Mouse (Mus musculus) embryonic stem cell, embryonic (primary cell): ENCODE measurements around the gene Fmod.

Experiments
- CTCF ChIA-PET, 4 experiments: fragments of 300-600 bp in 2 of 4; fragments of 350-600 bp in 2 of 4; sonication (Branson Sonifier 250); formaldehyde crosslinking; loops; one replicate each; lab custom pipeline; 2022; ENCODE audit warnings: inconsistent platforms in 2 of 4; lab: Charles Lee
- POLR2A ChIA-PET, 4 experiments: fragments of 300-600 bp in 2 of 4; fragments of 350-600 bp in 2 of 4; sonication (Branson Sonifier 250); formaldehyde crosslinking; loops; one replicate each; lab custom pipeline; 2022; ENCODE audit warnings: antibody characterized with exemption in 4 of 4, inconsistent platforms in 1 of 4; lab: Charles Lee

Fmod gene

DNA sequence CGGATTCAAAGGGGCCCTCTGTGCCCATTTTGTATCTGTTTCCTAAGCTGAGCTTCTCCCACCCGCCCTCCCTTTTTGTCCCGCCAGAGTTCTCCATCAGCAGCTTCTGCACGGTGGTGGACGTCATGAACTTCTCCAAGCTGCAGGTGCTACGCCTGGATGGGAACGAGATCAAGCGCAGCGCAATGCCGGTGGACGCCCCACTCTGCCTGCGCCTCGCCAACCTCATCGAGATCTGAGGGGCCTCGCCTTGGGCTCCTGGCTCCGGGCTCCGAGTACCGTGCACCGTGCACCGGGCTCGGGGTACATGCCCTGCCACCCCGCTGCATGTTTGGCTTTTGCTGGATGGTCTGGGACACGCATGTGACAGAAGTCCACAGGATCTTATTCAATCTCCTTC lies 9.3 kb downstream of the Fmod start:
- CTCF ChIA-PET, result interaction anchor here (0.5 to 4.1 kb wide), 57 partner anchors 8 to 1172 kb away, joined by 3 to 22 read pairs (median 4); partner anchors contain the start of genes Chit1 (in 2 of the 4), Atp2b4 (in 1 of the 4), Btg2 (in 1 of the 4) and Snrpe (in 1 of the 4)
- POLR2A ChIA-PET, result interaction anchor here in 3 of 4 experiments (0.6 to 4.4 kb wide), 24 partner anchors 8 to 433 kb away, joined by 3 to 17 read pairs (median 4); partner anchors contain the start of genes Btg2 (in 3 of the 3) and Fmod (in 2 of the 3)

GRCm38 (mm10) chr1:134047431-134047830 lies 10.4 kb downstream of the Fmod start:
- ChIA-PET POLR2A (interaction anchor here in 2 of 4 experiments (0.6 to 3.2 kb wide), 14 partner anchors 12 to 1423 kb away, joined by 3 to 17 read pairs (median 4); partner anchors contain the start of gene Btg2 (in 2 of the 2)), CTCF (interaction anchor here (0.6 to 4.1 kb wide), 22 partner anchors 13 to 662 kb away, joined by 3 to 22 read pairs (median 4); partner anchors contain the start of gene Chit1 (in 1 of the 4))

- POLR2A ChIA-PET, result interaction anchor here in 2 of 4 experiments (1.0 to 1.9 kb wide), 6 partner anchors 19 to 380 kb away, joined by 3 to 12 read pairs (median 5); partner anchors contain the start of genes Btg2 (in 1 of the 2) and Chit1 (in 1 of the 2)
- CTCF ChIA-PET, result interaction anchor here (0.5 to 3.2 kb wide), 17 partner anchors 12 to 438 kb away, joined by 3 to 20 read pairs (median 4); partner anchors contain the start of genes Chit1 (in 1 of the 4) and Prelp (in 1 of the 4)
These were observed 11.7 kb downstream of the Fmod start for GRCm38 (mm10) chr1:134048759-134049158.

DNA sequence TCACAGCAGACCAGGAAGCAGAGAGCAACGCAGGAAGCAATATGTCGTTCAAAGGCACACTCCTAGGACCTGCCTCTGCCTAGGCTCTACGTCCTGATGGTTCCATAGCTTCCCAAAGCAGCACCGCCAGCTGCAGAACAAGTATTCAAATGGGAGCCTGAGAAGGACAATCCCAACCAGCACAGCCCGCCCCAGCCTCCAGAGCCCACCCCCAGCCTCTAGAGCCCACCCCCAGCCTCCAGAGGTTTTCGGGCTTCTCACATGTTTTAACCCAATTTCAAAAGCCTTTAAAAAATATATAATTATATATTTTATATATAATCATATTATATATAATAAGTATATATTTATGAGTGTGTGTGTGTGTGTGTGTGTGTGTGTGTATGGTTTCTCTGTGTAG lies 12.5 kb downstream of the Fmod start:
- CTCF ChIA-PET, result interaction anchor here (0.6 to 1.9 kb wide), 13 partner anchors 11 to 439 kb away, joined by 3 to 5 read pairs (median 3); partner anchors contain the start of genes Chit1 (in 1 of the 4) and Prelp (in 1 of the 4)
- POLR2A ChIA-PET, result interaction anchor here in 3 of 4 experiments (0.6 to 3.9 kb wide), 10 partner anchors 12 to 382 kb away, joined by 3 to 18 read pairs (median 4); partner anchors contain the start of genes Btg2 (in 1 of the 3) and Chit1 (in 1 of the 3)

DNA sequence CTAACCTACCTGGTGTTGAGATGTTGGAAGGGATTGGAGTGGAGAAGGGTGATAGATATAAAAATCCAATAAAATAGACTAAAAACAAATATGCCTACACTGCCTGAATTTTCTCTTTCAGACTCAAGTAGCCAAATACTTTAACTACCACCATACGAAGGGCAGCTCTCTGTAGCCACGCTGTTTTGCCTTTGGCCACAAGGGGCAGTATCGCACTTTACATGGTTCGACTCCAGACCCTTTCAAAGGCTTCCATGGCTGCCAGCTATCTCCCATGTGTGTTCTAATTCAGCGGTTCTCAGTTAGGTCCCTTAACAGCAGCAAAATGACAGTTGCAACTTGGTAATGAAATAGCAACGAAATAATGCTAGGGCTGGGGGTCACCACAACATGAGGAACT lies 16.2 kb downstream of the Fmod start:
- POLR2A ChIA-PET, result interaction anchor here (0.7 to 38.3 kb wide), 26 partner anchors 8 to 1032 kb away, joined by 3 to 1738 read pairs (median 6); partner anchors contain the start of genes Btg2 (in 4 of the 4) and Chit1 (in 2 of the 4)
- CTCF ChIA-PET, result interaction anchor here (0.5 to 3.6 kb wide), 85 partner anchors 8 to 1826 kb away, joined by 3 to 50 read pairs (median 4); partner anchors contain the start of genes Chit1 (in 4 of the 4), Btg2 (in 2 of the 4) and Fmod (in 1 of the 4)

DNA sequence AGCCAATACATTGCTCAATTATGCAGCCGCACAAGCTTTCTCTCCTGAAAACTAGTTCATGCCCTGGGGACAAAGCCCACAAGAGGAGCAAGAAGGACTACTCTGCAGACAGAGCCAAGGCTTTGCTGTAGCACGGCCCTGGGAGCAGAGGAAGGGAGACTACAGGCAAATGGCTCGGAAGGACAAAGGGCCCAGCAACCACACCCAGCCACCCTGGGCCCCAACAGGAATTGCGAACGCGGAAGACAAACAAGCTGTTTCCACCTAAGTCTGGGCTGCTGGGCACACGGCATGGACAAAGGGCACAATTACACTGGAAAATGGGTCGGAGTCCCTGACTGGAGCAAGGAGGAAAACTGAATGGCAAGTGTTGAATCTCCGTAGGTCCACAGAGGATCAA lies 18.0 kb downstream of the Fmod start:
- ChIA-PET POLR2A (interaction anchor here (0.6 to 38.3 kb wide), 19 partner anchors 8 to 134 kb away, joined by 3 to 1738 read pairs (median 13); partner anchors contain the start of genes Btg2 (in 3 of the 4) and Chit1 (in 2 of the 4)), CTCF (interaction anchor here (0.6 to 3.6 kb wide), 18 partner anchors 9 to 694 kb away, joined by 3 to 25 read pairs (median 6); partner anchors contain the start of gene Chit1 (in 1 of the 4))

DNA sequence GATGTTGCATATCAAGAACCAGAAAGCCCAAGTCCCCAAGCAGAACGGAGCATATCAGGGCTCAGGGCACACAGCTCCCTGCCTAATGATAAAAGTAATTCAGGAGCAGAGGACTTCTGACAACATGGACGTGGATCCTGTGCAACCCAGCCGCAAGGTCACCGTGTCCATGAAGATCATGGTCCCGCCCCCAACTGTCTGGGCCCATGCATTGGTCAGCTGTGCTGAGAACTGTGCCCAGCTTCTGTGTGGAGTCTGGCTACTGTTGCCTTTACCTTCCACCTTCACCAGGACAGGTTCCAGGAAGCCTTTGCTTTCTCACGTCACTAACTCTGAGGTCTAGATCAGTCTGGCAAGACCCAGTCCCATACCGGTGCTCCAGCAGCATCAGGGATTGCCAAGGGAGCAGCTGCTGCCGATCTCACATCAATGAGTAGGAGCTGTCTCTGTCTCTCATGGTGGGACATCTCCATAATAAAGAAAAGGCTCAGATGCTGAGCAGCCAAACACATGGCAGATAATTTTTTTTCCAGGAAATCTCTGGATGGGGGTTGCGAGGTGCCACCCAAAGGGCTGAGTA lies 18.7 kb downstream of the Fmod start:
- CTCF ChIA-PET, result interaction anchor here (0.5 to 3.0 kb wide), 21 partner anchors 8 to 741 kb away, joined by 3 to 18 read pairs (median 3); partner anchors contain the start of gene Btg2 (in 1 of the 4)
- POLR2A ChIA-PET, result interaction anchor here (0.6 to 38.3 kb wide), 24 partner anchors 7 to 386 kb away, joined by 3 to 1738 read pairs (median 7); partner anchors contain the start of genes Btg2 (in 3 of the 4) and Chit1 (in 2 of the 4)

DNA sequence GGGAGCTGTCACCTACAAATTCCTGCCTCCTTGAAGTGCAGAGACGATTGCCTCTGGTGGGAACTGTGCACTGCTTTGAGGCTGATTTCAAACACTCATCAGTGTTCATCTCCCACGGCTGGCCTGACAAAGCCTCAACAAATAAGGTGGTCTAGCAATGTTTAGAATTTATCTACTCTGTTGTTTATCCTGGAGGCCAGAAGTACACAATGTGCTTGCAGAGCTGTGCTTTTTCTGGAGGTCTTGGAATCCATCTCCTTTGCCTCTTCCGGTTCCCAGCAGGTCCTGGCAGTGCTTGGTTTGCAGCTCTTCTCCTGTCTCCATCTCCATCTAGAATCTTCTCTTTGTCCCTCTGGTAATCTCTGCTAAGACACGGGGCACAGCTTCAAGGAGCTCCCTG lies 19.2 kb downstream of the Fmod start:
- ChIA-PET CTCF (interaction anchor here in 3 of 4 experiments (0.5 to 2.5 kb wide), 12 partner anchors 8 to 742 kb away, joined by 3 to 11 read pairs (median 4); partner anchors contain the start of gene Btg2 (in 1 of the 3)), POLR2A (interaction anchor here (0.6 to 38.3 kb wide), 22 partner anchors 11 to 477 kb away, joined by 3 to 1738 read pairs (median 7); partner anchors contain the start of genes Btg2 (in 3 of the 4) and Chit1 (in 2 of the 4))

- POLR2A ChIA-PET, result interaction anchor here in 3 of 4 experiments (0.7 to 38.3 kb wide), 7 partner anchors 9 to 166 kb away, joined by 3 to 1738 read pairs (median 6); partner anchors contain the start of gene Btg2 (in 3 of the 3)
- CTCF ChIA-PET, result interaction anchor here in 3 of 4 experiments (0.5 to 1.6 kb wide), 4 partner anchors 49 to 344 kb away, joined by 3 to 6 read pairs (median 4); partner anchors contain the start of gene Chit1 (in 1 of the 3)
These were observed 20.7 kb downstream of the Fmod start for GRCm38 (mm10) chr1:134057736-134058135.

DNA sequence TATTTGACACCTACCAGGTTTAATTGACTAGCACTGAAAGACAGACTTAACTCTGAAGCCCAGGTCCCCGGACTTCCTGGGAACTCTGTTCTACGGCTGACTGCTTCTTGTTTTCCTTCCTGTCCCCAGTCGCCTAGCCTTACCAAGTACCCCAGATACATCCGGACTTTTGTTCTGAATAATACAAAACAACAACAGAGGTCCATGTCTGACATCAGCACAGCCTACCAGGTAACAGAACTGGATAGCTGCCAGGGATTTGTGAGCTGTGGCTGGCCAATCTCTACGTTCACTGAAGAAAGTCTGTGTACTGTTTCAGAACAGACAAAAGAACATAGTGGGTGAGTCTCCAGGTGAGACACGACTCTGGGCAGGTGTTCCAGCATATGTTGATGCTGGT lies 21.8 kb downstream of the Fmod start:
- CTCF ChIA-PET, result interaction anchor here in 3 of 4 experiments (0.5 to 0.7 kb wide), 5 partner anchors 24 to 573 kb away, joined by 3 to 5 read pairs (median 3); no protein-coding TSS in a partner anchor
- POLR2A ChIA-PET, result interaction anchor here in 3 of 4 experiments (0.6 to 38.3 kb wide), 9 partner anchors 8 to 212 kb away, joined by 3 to 1738 read pairs (median 5); partner anchors contain the start of genes Btg2 (in 2 of the 3) and Chil1 (in 1 of the 3)

- CTCF ChIA-PET, result interaction anchor here (0.5 to 2.7 kb wide), 28 partner anchors 7 to 1868 kb away, joined by 3 to 17 read pairs (median 5); partner anchors contain the start of genes Chit1 (in 3 of the 4) and Btg2 (in 1 of the 4)
These were observed 23.0 kb downstream of the Fmod start for GRCm38 (mm10) chr1:134059739-134060695.

DNA sequence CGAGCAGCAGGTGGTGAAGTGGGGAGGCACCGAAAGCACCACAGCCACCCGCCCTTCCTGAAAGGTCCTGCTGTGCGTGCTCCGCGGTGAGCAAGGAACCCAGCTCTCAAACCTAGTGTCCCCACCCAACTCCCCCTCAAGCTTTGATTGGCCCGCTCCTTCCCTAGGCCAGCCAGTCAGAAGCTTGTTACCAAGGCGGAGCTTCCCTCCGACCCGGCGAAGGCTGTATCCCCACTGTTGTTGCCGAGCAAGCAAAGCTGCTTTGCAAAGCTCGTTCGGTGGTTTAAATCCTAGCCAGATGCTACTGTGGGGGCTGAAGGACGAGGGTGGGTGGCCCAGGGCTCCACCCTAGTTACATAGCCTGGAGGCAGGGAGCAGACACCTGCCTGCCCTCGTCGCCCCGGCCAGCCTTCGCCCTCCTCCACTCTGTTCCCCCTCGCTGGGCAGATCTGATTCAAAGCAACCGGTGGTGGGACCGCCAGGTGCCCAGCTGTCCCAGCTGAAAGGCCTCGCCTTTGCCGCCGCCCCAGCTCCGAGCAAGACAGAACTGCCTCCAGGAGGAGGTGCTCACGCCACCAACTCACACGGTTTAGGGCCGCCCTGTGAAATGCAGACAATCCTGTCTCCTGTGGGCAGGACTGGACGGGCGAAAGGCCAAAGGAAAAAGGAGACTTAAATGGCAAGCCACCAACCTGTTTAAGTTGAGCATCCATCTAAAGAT lies 24.0 kb downstream of the Fmod start:
- POLR2A ChIA-PET, result interaction anchor here (0.5 to 38.3 kb wide), 47 partner anchors 8 to 1134 kb away, joined by 3 to 1738 read pairs (median 4); partner anchors contain the start of genes Btg2 (in 4 of the 4), Chit1 (in 2 of the 4) and Atp2b4 (in 1 of the 4)
- CTCF ChIA-PET, result interaction anchor here (0.5 to 3.2 kb wide), 31 partner anchors 7 to 1750 kb away, joined by 3 to 18 read pairs (median 5); partner anchors contain the start of genes Chit1 (in 3 of the 4) and Btg2 (in 1 of the 4)

More at GRCm38 (mm10) chr1:134059739-134060695, 23.0 kb downstream of the Fmod start:
- POLR2A ChIA-PET, result interaction anchor here (0.6 to 38.3 kb wide), 40 partner anchors 7 to 396 kb away, joined by 3 to 1738 read pairs (median 5); partner anchors contain the start of genes Btg2 (in 4 of the 4), Atp2b4 (in 1 of the 4) and Chit1 (in 1 of the 4)

- ChIA-PET POLR2A (interaction anchor here (0.5 to 38.3 kb wide), 21 partner anchors 9 to 1133 kb away, joined by 3 to 1738 read pairs (median 6); partner anchors contain the start of genes Btg2 (in 4 of the 4) and Chit1 (in 1 of the 4)), CTCF (interaction anchor here (0.5 to 3.2 kb wide), 7 partner anchors 8 to 1052 kb away, joined by 3 to 18 read pairs (median 7); partner anchors contain the start of gene Chit1 (in 1 of the 4))
These were observed 24.9 kb downstream of the Fmod start for GRCm38 (mm10) chr1:134061915-134062314.

GRCm38 (mm10) chr1:134062411-134063085 lies 25.5 kb downstream of the Fmod start:
- ChIA-PET POLR2A (interaction anchor here (0.5 to 38.3 kb wide), 34 partner anchors 9 to 1685 kb away, joined by 3 to 1738 read pairs (median 6); partner anchors contain the start of genes Btg2 (in 4 of the 4) and Chit1 (in 1 of the 4)), CTCF (interaction anchor here (0.6 to 3.2 kb wide), 24 partner anchors 9 to 461 kb away, joined by 3 to 18 read pairs (median 4); partner anchors contain the start of genes Chit1 (in 3 of the 4) and Atp2b4 (in 1 of the 4))
